8 mouse cellular contexts compared by ENCODE assay signal in genomic region chr13:41015829-41016634, GRCm38 (mm10). TPM values are rescaled to one million over a fixed set of nuclear protein-coding genes. Genes with fewer than 3 reads are reported as not detected.
DNase-seq lines count a peak whose midpoint lies in the region; ATAC-seq and TF ChIP-seq lines count a peak whose summit lies in the region.

TSS of gene Tmem14c (plus strand) at chr13:41016292.

- H3K27me3 ChIP-seq in heart, embryonic 12.5 days (replicated peaks), result no peaks in the 10 kb centered on the region
- no peaks in the 10 kb centered on the region for H3K27me3 ChIP-seq in kidney, postnatal 0 days (ENCODE audit: insufficient read depth, low read length)
- H3K27me3 ChIP-seq in liver, embryonic 11.5 days (replicated peaks; ENCODE audit: control insufficient read depth, insufficient read depth, low read length), result no peaks in the 10 kb centered on the region
- no peaks in the 10 kb centered on the region for H3K27me3 ChIP-seq in stomach, embryonic 14.5 days (ENCODE audit: control insufficient read depth, insufficient read depth, low read length)

- H3K9ac ChIP-seq in heart, embryonic 12.5 days, result peak within 1 kb of the TSS; percentile 79
- H3K9ac ChIP-seq in kidney, postnatal 0 days (ENCODE audit: low read depth, low read length), result peak within 1 kb of the TSS; percentile 78
- peak within 1 kb of the TSS; percentile 96 for H3K9ac ChIP-seq in liver, embryonic 11.5 days (ENCODE audit: low read depth, low read length)
- peak within 1 kb of the TSS; percentile 79 for H3K9ac ChIP-seq in stomach, embryonic 14.5 days (replicated peaks; ENCODE audit: low read depth, low read length)

- ATAC-seq in erythroid progenitor cell, adult 5-6 weeks (replicated peaks; ENCODE audit: low FRiP score, poor library complexity, severe bottlenecking), result peak; percentile 84
- peak; percentile 95 for ATAC-seq in heart, embryonic 12.5 days (ENCODE audit: insufficient number of reproducible peaks, low FRiP score)
- peak; percentile 99 for ATAC-seq in kidney, postnatal 0 days (replicated peaks; ENCODE audit: low FRiP score, low read depth)
- ATAC-seq in liver, embryonic 11.5 days (replicated peaks; ENCODE audit: low FRiP score), result peak; percentile 79
- peak; percentile 98 for ATAC-seq in stomach, embryonic 14.5 days (ENCODE audit: insufficient number of reproducible peaks, insufficient read depth, low FRiP score, low read depth)

- whole genome bisulfite sequencing in heart, embryonic 12.5 days, result under 1% methylated on average over 43 of the region's 43 CpGs
- WGBS in kidney, postnatal 0 days, result under 1% methylated on average over 43 of the region's 43 CpGs
- WGBS in liver, embryonic 11.5 days, result under 1% methylated on average over 43 of the region's 43 CpGs
- under 1% methylated on average over 43 of the region's 43 CpGs for WGBS in stomach, embryonic 14.5 days

- no peaks in the 10 kb centered on the region for H3K9me3 ChIP-seq in heart, embryonic 12.5 days (replicated peaks)
- H3K9me3 ChIP-seq in kidney, postnatal 0 days (replicated peaks; ENCODE audit: low read length), result no peaks in the 10 kb centered on the region
- H3K9me3 ChIP-seq in liver, embryonic 11.5 days (ENCODE audit: control insufficient read depth, low read length), result no peaks in the 10 kb centered on the region
- H3K9me3 ChIP-seq in stomach, embryonic 14.5 days (ENCODE audit: control insufficient read depth, low read depth, low read length), result no peaks in the 10 kb centered on the region

- peak within 1 kb of the TSS; percentile 70 for H3K4me3 ChIP-seq in heart, embryonic 12.5 days
- H3K4me3 ChIP-seq in kidney, postnatal 0 days (replicated peaks; ENCODE audit: low read depth, low read length), result peak within 1 kb of the TSS; percentile 65
- H3K4me3 ChIP-seq in liver, embryonic 11.5 days (ENCODE audit: low read depth, low read length), result peak within 1 kb of the TSS; percentile 84
- H3K4me3 ChIP-seq in stomach, embryonic 14.5 days (ENCODE audit: low read depth, low read length), result peak within 1 kb of the TSS; percentile 61

- peaks cover 65% of the 10 kb centered on the region for H3K36me3 ChIP-seq in heart, embryonic 12.5 days
- H3K36me3 ChIP-seq in kidney, postnatal 0 days (ENCODE audit: insufficient read depth, low read length), result peaks cover 38% of the 10 kb centered on the region
- peaks cover 39% of the 10 kb centered on the region for H3K36me3 ChIP-seq in liver, embryonic 11.5 days (ENCODE audit: control insufficient read depth, insufficient read depth, low read length)
- peaks cover 23% of the 10 kb centered on the region for H3K36me3 ChIP-seq in stomach, embryonic 14.5 days (ENCODE audit: control insufficient read depth, insufficient read depth, low read length)

- DNase-seq in CD4-positive helper T cell, adult 2 months (ENCODE audit: low read depth, low spot score), result peak; percentile 93
- DNase-seq in brain, embryonic 18.5 days (ENCODE audit: low read depth, low spot score), result peak; percentile 82
- peak; percentile 97 for DNase-seq in kidney, postnatal 0 days (ENCODE audit: low spot score)
- peak; percentile 92 for DNase-seq in liver, embryonic 11.5 days (ENCODE audit: low spot score)
- DNase-seq in naive thymus-derived CD4-positive, alpha-beta T cell, adult 2 months (ENCODE audit: low read depth), result peak; percentile 92

- no peak for TF ChIP-seq CTCF in kidney, postnatal 0 days (IDR thresholded peaks at IDR 0.05; ENCODE audit: low read depth)

- peaks cover 33% of the 10 kb centered on the region for H3K4me1 ChIP-seq in heart, embryonic 12.5 days (replicated peaks)
- peaks cover 8% of the 10 kb centered on the region for H3K4me1 ChIP-seq in kidney, postnatal 0 days (replicated peaks; ENCODE audit: insufficient read depth, low read length)
- H3K4me1 ChIP-seq in liver, embryonic 11.5 days (replicated peaks; ENCODE audit: control insufficient read depth, insufficient read depth, low read length), result peaks cover 27% of the 10 kb centered on the region
- peaks cover 15% of the 10 kb centered on the region for H3K4me1 ChIP-seq in stomach, embryonic 14.5 days (ENCODE audit: control insufficient read depth, insufficient read depth, low read length)

- H3K27ac ChIP-seq in heart, embryonic 12.5 days (ENCODE audit: poor library complexity, severe bottlenecking), result peak within 1 kb of the TSS; percentile 86
- peak within 1 kb of the TSS; percentile 92 for H3K27ac ChIP-seq in kidney, postnatal 0 days
- H3K27ac ChIP-seq in liver, embryonic 11.5 days (ENCODE audit: low read depth, low read length), result peak within 1 kb of the TSS; percentile 99
- peak within 1 kb of the TSS; percentile 88 for H3K27ac ChIP-seq in stomach, embryonic 14.5 days (ENCODE audit: low read length)

- H3K4me2 ChIP-seq in heart, embryonic 12.5 days, result peak within 1 kb of the TSS; percentile 83
- H3K4me2 ChIP-seq in kidney, postnatal 0 days (ENCODE audit: low read length), result peak within 1 kb of the TSS; percentile 78
- H3K4me2 ChIP-seq in liver, embryonic 11.5 days, result peak within 1 kb of the TSS; percentile 84
- peak within 1 kb of the TSS; percentile 89 for H3K4me2 ChIP-seq in stomach, embryonic 14.5 days (replicated peaks; ENCODE audit: low read depth, low read length)

RNA-seq across cellular contexts. Expression of gene Tmem14c, which starts in this region (rescaled TPM):
- 628 and 784 TPM in 2 replicates for total RNA-seq in erythroid progenitor cell, adult 5-6 weeks (2015; ENCODE audit: low replicate concordance)
- total RNA-seq in erythroid progenitor cell, adult 5-6 weeks (2017; ENCODE audit: low replicate concordance), result 461 and 723 TPM in 2 replicates
- 211 and 228 TPM in 2 replicates for polyA plus RNA-seq in heart, embryonic 12.5 days (2016; fragmentation: Nextera tagmentation; extraction: Ambion mirVana)
- 257 and 258 TPM in 2 replicates for polyA plus RNA-seq in kidney, postnatal 0 days (2015; fragmentation: Nextera tagmentation; extraction: Ambion mirVana)
- 954 and 957 TPM in 2 replicates for polyA plus RNA-seq in liver, embryonic 11.5 days (2014; fragmentation: Nextera tagmentation; extraction: Ambion mirVana)
- polyA plus RNA-seq in stomach, embryonic 14.5 days (2014; fragmentation: Nextera tagmentation; extraction: Ambion mirVana), result 225 and 228 TPM in 2 replicates

Comparison
In these comparisons a context has a peak if more than half of its experiments do, and no peak if none do; other contexts are left out.
1. Peak in every context shown above with its lines: DNase-seq, ATAC-seq, H3K4me3 ChIP-seq and H3K27ac ChIP-seq.